Mouse (Mus musculus) adrenal gland, postnatal 10 days (tissue): ENCODE results near the gene Gcsam. TPM values are rescaled to one million over a fixed set of nuclear protein-coding genes. Genes with fewer than 3 reads are reported as not detected.

ENCODE experiments used
- DNase-seq: peaks from one replicate; pipeline ENCODE4 v3.0.0; 2021; ENCODE audit warnings: mixed read lengths
- total RNA-seq, 2 experiments: library from RNA; stranded (reverse); gene quantifications; 2 replicates each; pipeline ENCODE4 v1.2.3; 2021

The Gcsam gene
- total RNA-seq, 2 experiments from 2014 or later: 0.21 to 0.48 TPM

DNA sequence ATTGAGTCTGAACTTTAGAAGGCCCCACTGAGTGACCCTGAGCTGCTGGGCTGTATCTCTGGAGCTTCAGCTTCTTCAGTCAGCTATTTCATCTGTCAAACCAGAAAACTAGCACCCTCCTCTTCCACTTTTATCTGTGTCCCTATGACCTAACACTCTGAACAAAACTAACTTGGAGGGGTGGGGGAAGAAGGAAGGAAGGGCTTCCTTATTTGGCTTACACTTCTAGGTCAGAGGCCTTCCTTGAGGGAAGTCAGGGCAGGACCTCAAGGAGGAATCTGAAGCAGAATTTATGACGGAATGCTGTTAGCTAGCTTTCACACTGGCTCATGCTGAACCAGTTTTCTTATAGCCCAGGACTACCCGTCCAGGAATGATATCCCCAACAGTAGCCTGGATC lies 41.3 kb downstream of the Gcsam start:
- no peak for DNase-seq

DNA sequence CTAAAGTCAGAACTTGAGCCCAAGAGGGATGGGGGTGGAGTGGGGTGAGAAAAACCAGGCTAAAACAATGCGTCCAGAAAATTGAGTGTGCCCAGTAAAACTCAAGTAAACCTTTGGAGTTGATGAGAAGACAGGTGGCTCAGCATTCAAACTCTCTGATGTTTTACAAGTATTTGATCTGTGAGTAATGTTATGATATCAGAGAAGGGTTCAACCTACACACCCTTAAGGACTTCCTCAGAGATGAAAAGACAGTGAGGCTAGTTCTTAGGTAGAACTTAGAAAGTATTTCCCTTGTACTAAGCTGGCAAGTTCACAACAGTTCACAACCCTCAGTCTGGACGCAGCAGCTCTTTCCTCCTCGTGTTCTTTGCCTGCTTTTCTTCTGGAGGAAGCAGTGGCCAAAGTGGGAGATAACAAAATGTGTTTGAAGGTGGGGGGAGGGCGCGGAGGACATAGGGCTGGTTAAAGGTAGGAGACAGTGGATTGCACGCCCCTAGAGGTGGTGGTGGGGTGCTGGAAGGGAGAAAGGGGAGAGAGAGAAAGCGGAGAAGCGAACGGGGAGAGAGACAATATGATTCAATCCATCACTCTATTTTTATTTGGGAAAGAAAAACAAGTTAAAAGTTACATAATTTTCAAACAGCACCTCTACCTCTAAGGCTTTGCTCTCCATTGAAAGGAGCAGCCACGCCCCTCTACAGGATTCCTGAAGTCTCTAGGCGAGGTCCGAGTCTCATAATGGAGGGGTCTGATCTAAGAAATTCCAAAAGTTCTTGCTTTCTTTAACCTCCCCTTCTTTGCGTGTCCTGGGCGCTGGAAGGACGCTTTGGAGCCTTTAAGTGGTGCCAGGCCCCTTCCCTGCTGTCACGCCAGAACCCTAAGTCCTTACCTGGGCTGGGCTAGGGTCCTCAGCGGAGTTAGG lies 43.1 kb downstream of the Gcsam start:
- DNase-seq: no peak

DNA sequence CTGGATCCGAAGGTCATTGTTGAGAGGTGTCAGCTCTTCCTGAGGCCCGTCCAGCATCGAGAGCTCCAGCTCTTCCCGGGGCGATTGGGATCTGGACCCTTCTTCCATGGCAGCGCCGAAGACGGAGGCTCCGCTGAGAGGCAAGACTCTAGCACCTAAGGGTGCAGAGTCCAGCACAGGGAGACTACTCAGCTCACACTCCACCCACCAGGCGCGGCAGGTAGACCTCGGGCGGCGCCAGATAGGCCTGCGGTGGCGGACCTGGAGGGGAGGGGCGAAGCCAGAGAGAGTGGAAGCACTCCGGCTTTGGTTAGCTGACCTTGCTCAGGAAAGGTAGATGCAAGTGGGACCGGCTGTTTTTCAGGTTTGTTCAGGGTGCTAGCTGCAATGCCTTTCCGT lies 43.8 kb downstream of the Gcsam start, which contains the start of gene BC016579:
TSS of gene BC016579 (minus strand) at position 135 of the 399 bp plus-strand sequence.
- no peak for DNase-seq

DNA sequence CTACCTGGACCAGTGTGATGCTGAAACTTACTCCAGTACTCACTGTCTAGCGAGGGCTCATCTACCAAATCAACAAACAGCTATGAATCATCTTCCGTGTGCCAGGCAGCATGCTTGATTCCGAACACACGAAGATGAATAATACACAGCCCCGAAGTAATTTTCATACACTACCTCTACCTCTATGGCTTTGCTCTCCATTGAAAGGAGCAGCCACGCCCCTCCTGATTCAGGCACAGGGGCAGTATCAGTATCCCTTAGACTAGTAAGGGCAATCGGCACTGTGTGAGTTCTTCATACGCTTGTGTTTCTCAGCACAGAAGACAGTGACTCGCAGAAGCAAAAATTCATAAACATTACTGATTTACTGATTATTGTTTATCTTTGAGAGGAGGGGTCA lies 44.3 kb downstream of the Gcsam start:
- DNase-seq: no peak

DNA sequence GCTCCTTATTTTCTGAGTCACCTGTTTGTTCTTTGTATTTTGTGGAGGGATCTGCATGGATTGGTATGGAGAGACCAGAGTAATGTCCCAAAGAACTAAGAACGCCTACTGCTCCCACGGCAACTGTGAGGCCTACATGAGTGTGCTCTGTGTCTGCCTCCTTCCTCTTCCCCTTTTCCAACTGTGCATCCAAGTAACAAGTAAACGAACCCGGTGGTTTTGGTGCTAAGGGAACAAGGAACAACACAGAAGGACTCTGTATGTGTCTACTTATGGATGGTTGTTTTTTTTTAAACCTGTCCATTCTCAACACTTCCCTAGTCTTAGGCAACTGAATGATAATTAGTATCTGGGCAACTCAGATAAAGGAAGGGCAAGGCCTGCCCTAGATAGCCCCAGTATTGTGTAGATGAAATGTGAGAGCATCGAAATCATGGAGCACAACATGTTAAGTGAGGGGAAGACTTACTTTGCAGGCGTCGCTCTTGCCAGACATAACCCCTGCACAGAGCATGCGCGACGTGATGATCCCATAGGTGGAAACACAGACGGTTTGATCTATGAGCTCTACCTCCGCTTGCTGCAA lies 47.5 kb downstream of the Gcsam start:
- no peak for DNase-seq

DNA sequence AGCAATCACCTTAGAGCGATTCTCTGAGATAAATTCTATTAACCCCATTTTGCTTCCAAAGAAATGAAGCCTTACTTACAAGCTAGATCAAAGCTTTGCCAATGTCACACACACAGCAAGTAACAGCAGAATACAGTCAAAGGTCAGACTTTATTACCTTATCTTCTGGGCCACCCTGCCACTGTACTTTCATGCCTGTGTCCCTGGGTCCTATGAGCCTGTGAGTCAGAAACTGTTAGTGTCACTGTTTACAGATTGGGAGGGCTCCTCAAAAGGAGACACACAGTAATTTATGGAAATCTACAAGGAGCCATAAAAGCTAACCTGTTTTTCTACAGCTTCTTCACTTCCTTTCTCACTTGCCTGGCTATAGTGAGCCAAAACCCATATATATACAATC lies 48.1 kb downstream of the Gcsam start:
- DNase-seq: no peak

DNA sequence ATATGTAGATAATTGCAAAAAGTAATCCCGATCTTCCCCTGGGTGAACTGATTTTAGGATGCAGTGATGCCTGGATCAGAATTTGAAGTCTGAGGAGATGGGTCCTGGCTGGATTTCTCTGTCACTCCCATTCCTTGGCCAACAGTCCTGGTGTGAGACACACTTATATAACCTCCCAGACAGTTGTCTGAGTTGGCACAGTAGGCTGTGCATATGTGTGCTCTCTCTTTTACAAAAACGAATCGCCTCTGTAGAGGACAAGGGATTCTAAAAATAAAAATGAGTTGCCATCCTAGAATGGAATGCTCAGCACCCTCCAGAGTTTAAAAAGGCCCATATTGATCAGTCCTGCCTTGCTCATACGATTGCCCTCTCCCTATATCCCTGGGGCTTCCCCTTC lies 49.4 kb downstream of the Gcsam start:
- DNase-seq: no peak

DNA sequence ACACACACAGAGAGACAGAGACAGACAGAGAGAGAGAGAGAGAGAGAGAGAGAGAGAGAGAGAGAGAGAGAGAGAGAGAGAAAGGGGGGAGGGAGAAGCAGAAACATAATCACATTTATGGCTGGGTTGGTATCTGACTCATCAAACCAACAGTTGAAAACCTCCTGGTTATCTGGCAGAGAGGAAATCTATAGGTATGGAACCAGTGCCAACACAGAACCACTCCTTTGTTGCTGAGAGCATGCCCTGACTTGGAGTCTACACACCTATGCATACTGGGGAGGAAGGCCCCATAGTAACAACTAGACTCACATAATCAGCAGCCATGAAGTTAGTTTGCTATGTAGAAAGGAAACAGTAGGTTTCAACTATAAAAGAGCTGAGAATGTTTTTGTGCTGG lies 52.2 kb downstream of the Gcsam start:
- DNase-seq: no peak

DNA sequence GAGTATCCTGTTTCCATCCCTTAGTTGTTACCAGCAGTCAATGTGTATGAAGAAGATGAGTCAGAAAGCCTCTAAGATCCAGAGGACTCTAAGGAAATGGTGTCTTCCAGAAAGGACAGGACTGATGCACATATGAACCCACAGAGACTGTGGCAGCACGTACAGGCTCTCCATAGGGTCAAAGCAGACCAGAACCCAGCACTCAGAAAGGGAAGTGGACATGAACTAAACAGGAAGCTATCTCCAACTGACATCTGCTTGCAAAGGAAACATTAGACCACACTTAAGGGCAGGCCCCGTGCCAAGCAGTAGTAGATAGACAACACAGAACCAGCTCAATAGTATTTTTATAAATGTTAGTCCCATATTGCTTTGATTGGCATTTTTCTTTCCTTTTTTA lies 56.0 kb downstream of the Gcsam start:
- DNase-seq: no peak

DNA sequence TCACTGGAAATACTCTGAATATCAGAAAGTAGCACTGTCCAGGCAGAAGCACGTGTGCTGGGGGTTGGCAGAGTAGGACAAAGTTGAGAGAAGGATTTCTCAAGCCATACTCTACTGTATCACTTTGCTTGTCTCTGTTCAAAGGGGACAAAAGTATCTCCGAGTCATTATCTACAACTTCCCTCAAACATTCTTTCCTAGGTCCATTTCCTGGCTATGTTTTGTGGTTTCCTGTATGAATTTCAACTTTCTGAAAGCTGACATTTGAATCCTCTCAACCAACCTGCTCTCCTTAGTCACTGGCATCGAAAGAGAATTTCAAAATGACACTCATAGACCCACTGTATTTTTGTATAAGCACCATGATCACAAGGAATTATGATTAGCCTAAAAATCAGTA lies 58.0 kb downstream of the Gcsam start:
- DNase-seq: no peak

DNA sequence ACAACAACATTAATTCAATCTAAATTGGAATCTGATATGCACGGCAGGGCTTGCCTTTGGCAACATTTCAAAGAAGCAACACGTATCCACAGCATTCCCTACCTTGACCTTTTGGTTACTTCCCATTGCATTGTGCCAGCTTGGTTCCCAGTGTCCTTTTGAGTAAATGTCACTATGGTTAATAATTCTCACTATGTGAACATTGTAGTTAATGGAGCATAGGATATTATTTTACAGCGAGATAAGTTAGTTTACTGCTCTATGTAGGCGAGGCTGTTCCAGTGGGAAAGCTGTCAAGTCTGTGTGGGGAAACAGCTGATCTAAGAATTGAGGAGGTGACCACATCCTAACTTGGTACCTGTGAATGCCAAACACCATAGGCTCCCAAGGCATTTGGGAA lies 59.8 kb downstream of the Gcsam start:
- peak; percentile 58 for DNase-seq

Other genes starting within 250 kb of the Gcsam start
- gene Cd200, start 201.3 kb upstream of the Gcsam start, total RNA-seq: 10 to 100 TPM; 68.9 to 80.1 TPM
- under 1 TPM; 0.27 to 0.48 TPM for gene Gm609, start 117.4 kb upstream of the Gcsam start, total RNA-seq
- gene Gm17783, start 78.3 kb upstream of the Gcsam start, total RNA-seq: not detected
- not detected for gene Slc9c1, start 75.1 kb upstream of the Gcsam start, total RNA-seq
- gene BC016579, start 43.7 kb downstream of the Gcsam start, total RNA-seq: under 1 TPM; 0.18 to 0.48 TPM
- under 1 TPM; 0.30 to 0.82 TPM for gene Tmprss7, start 83.3 kb downstream of the Gcsam start, total RNA-seq
- gene Tagln3, start 114.2 kb downstream of the Gcsam start, total RNA-seq: 10 to 100 TPM in 1 of 2 experiments, 1 to 10 TPM in 1; 7.1 to 12.1 TPM
- gene Abhd10, start 132.6 kb downstream of the Gcsam start, total RNA-seq: 10 to 100 TPM; 23.0 to 26.4 TPM